Mouse (Mus musculus): ENCODE measurements around the gene Emid1.

DNA sequence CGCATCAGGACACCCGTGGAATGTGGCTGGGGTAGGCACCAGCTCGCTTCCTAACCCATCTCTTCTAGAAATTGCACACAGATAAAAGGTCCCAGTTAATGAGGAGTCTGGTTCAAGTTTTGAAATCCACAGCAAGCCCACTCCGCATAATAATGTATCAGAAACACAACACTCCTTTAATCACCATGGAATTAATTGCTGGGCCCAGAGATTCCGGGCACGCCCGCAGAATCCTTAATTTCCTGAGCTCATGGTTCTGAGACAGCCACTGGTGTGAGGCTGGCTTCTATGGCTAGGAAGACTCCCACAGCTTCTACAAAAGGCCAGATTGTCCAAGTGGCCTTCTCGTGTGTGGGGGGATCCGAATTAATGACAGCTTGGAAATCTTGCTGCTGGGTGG, 15.3 kb upstream of the Emid1 start:
- TF ChIP-seq EP300 (IDR thresholded peaks at IDR 0.05; ENCODE audit: low read depth) (no peak), CTCF (IDR thresholded peaks at IDR 0.05; ENCODE audit: low read depth) (no peak)
